Comparison of ENCODE assay signal across 9 mouse cellular contexts in the genomic region with DNA sequence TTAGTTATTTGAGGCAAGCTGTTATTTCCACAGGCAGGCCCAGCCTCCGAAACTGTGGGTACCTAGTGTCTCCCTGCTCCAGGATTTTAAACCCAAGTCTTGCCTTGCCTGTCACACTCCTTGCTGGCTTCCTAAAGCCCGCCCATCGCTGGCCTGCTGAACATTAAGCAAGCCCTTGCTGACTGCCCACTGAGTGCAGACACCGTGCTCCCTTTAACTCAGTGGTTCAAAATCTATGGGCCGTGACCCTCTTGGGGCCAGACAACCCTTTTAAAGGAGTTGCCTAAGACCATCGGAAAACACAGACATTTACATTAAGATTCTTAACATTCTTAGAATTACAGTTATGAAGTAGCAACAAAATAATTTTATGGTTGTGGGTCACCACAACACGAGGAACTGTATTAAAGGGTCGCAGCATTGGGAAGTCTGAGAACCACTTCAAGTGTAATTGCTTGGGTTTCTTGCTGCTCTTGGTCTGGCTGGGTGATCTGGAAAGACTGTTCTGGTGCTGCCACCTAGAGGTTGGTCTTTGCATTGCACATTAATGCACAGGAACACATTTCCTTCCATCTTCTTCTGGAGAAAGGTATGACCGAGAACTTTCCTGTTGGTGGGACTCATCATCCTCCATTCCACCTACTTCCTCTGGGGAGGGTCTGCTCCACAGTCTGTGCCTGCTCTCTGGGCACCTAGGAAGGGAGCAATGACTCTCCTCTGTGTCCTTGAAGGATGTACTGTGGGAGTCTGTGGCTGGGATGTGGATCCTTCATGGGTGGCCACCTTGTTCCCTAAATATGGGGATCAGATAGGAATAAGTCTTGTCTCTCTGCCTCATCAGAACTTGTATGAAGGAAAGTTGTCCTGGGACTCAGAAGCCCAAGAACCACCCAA. TPM values are rescaled to one million over a fixed set of nuclear protein-coding genes. Genes with fewer than 3 reads are reported as not detected.
DNase-seq lines count a peak whose midpoint lies in the region; ATAC-seq lines count a peak whose summit lies in the region.
"Had no signal": no experiment of that assay in that cellular context is flagged by ENCODE, and none has a peak within 500 bp of the region (broad histone marks: within the 10 kb centered on the region; RNA-seq: fewer than 3 reads in every experiment).

No protein-coding gene starts in this region.

- no peaks in the 10 kb centered on the region for H3K36me3 ChIP-seq in forebrain, embryonic 14.5 days (ENCODE audit: control insufficient read depth, insufficient read depth, low read length)

- ATAC-seq in cerebellum, adult (ENCODE audit: insufficient number of reproducible peaks, low FRiP score, low TSS enrichment): peak; percentile 72; the same call in 1 of the 2 replicates
- ATAC-seq in forebrain, embryonic 14.5 days: peak; percentile 55; the same call in 1 of the 2 replicates
- peak; percentile 57 to 67; a peak in 1 of 4 replicates for ATAC-seq in hematopoietic stem cell, adult 5-6 weeks (replicated peaks in 1 of 2; ENCODE audit: insufficient read depth in 1 of 2, low FRiP score in 2 of 2, low TSS enrichment in 1 of 2, low read depth in 1 of 2, poor library complexity in 2 of 2, severe bottlenecking in 2 of 2)

- H3K27ac ChIP-seq in forebrain, embryonic 14.5 days (ENCODE audit: low read depth, low read length): no peak overlapping the region

- no peaks in the 10 kb centered on the region for H3K4me1 ChIP-seq in forebrain, embryonic 14.5 days (ENCODE audit: control insufficient read depth, insufficient read depth, low read length)

- no peaks in the 10 kb centered on the region for H3K27me3 ChIP-seq in forebrain, embryonic 14.5 days (replicated peaks; ENCODE audit: control insufficient read depth, insufficient read depth, low read length)

- H3K9me3 ChIP-seq in forebrain, embryonic 14.5 days (replicated peaks; ENCODE audit: control insufficient read depth, low read length): no peaks in the 10 kb centered on the region
- H3K9me3 ChIP-seq: megakaryocyte, embryonic 14.5 days had no signal

- DNase-seq in Muller cell, postnatal 12 days (ENCODE audit: inconsistent ontology term): peak; percentile 58
- peak; percentile 85 for DNase-seq in forebrain, embryonic 14.5 days (ENCODE audit: low spot score)
- DNase-seq in layer of hippocampus, adult 9-11 months: peak; percentile 48
- DNase-seq in lung, postnatal 4 days: peak; percentile 49 to 84
- DNase-seq in right cerebral cortex, postnatal 25 days: peak; percentile 69
- peak; percentile 65 for DNase-seq in yolk sac, embryonic 10.5 days (ENCODE audit: low spot score)

- H3K9ac ChIP-seq in forebrain, embryonic 14.5 days (ENCODE audit: low read length): no peak overlapping the region

- no peak overlapping the region for H3K4me2 ChIP-seq in forebrain, embryonic 14.5 days (ENCODE audit: low read length)

- no peak overlapping the region for H3K4me3 ChIP-seq in forebrain, embryonic 14.5 days (ENCODE audit: low read depth, low read length)
- H3K4me3 ChIP-seq: megakaryocyte, embryonic 14.5 days had no signal

- 59% methylated on average over 9 of the region's 9 CpGs for WGBS in forebrain, embryonic 14.5 days

RNA-seq across cellular contexts. Expression of gene Snrpd3, which starts 31.0 kb away (rescaled TPM):
- 137 and 144 TPM in 2 replicates for polyA plus RNA-seq in forebrain, embryonic 14.5 days (2014; fragmentation: Nextera tagmentation; extraction: Ambion mirVana)
- total RNA-seq in hematopoietic stem cell, adult 5-6 weeks (2017): 40.2 and 83.0 TPM in 2 replicates

RNA-seq across cellular contexts. Expression of gene Gucd1, which starts 31.4 kb away (rescaled TPM):
- 26.9 and 29.5 TPM in 2 replicates for polyA plus RNA-seq in forebrain, embryonic 14.5 days (2014; fragmentation: Nextera tagmentation; extraction: Ambion mirVana)
- total RNA-seq in hematopoietic stem cell, adult 5-6 weeks (2017): 16.7 and 24.9 TPM in 2 replicates
